Comparison of ENCODE assay signal across 9 mouse cellular contexts in genomic region chr12:71701753-71702152, GRCm38 (mm10).
A peak's percentile ranks its signal among the peaks of the same experiment; 100 is the strongest.
DNase-seq lines count a peak whose midpoint lies in the region; ATAC-seq lines count a peak whose summit lies in the region.
"Had no signal": no experiment of that assay in that cellular context is flagged by ENCODE, and none has a peak within 500 bp of the region (broad histone marks: within the 10 kb centered on the region; RNA-seq: fewer than 3 reads in every experiment).

No protein-coding gene starts in this region.

- no peaks in the 10 kb centered on the region for H3K36me3 ChIP-seq in kidney, embryonic 14.5 days (ENCODE audit: control insufficient read depth, insufficient read depth, low read length)
- H3K36me3 ChIP-seq: heart, embryonic 13.5 days had no signal

- no peak for ATAC-seq in kidney, embryonic 14.5 days (ENCODE audit: low FRiP score, low TSS enrichment)
- ATAC-seq in megakaryocyte, adult 5-6 weeks (ENCODE audit: poor library complexity, severe bottlenecking): no peak

- H3K4me2 ChIP-seq in kidney, embryonic 14.5 days (replicated peaks; ENCODE audit: low read depth, low read length): no peak overlapping the region
- H3K4me2 ChIP-seq: heart, embryonic 13.5 days had no signal

- H3K9ac ChIP-seq in kidney, embryonic 14.5 days (ENCODE audit: low read depth, low read length): no peak overlapping the region
- H3K9ac ChIP-seq: heart, embryonic 13.5 days had no signal

- H3K27me3 ChIP-seq in kidney, embryonic 14.5 days (ENCODE audit: control insufficient read depth, insufficient read depth, low read length): no peaks in the 10 kb centered on the region
- H3K27me3 ChIP-seq: heart, embryonic 13.5 days had no signal

- H3K9me3 ChIP-seq in kidney, embryonic 14.5 days (ENCODE audit: control insufficient read depth, low read length): 0 out of 2 replicates have a peak, but pooled peaks cover 5% of the 10 kb centered on the region

- 92% methylated on average over 2 of the region's 2 CpGs for WGBS in kidney, embryonic 14.5 days

- no peak overlapping the region for H3K4me3 ChIP-seq in kidney, embryonic 14.5 days (ENCODE audit: low read length)
- H3K4me3 ChIP-seq: heart, embryonic 13.5 days had no signal

- DNase-seq in kidney, adult 9 months: peak; percentile 30
- DNase-seq in R1 (ENCODE audit: low read depth, low spot score): peak; percentile 70
- peak; percentile 67 to 74 for DNase-seq in cerebellum, postnatal 10 days
- DNase-seq in kidney, postnatal 36 days: peak; percentile 12 to 49
- DNase-seq in right cerebral cortex, adult 18-20 months: peak; percentile 55
- DNase-seq in ovary, postnatal 36 days (ENCODE audit: low spot score): no peak

- H3K4me1 ChIP-seq in kidney, embryonic 14.5 days (ENCODE audit: control insufficient read depth, insufficient read depth, low read length): no peaks in the 10 kb centered on the region
- H3K4me1 ChIP-seq: heart, embryonic 13.5 days had no signal

- H3K27ac ChIP-seq in kidney, embryonic 14.5 days (ENCODE audit: low read depth, low read length): no peak overlapping the region
- H3K27ac ChIP-seq: heart, embryonic 13.5 days had no signal
